Mouse (Mus musculus) small intestine, adult 2 months (tissue): ENCODE measurements around the gene Zmynd8.

Source experiments
- CTCF ChIP-seq: fragments of 200-500 bp; IDR thresholded peaks from 2 replicates; pipeline ENCODE4 v1.5.1; 2012; ENCODE audit warnings: low read depth, mild to moderate bottlenecking, control low read depth, inconsistent platforms, low read length, moderate library complexity, mixed read lengths; ENCODE audit not compliant: insufficient replicate concordance, insufficient read length; ENCODE audit errors: extremely low read depth
- POLR2A ChIP-seq: fragments of 200-500 bp; IDR thresholded peaks from 2 replicates; pipeline ENCODE4 v1.6.1; 2012; ENCODE audit warnings: low read depth, mild to moderate bottlenecking, control low read depth, inconsistent platforms, low read length, moderate library complexity

DNA sequence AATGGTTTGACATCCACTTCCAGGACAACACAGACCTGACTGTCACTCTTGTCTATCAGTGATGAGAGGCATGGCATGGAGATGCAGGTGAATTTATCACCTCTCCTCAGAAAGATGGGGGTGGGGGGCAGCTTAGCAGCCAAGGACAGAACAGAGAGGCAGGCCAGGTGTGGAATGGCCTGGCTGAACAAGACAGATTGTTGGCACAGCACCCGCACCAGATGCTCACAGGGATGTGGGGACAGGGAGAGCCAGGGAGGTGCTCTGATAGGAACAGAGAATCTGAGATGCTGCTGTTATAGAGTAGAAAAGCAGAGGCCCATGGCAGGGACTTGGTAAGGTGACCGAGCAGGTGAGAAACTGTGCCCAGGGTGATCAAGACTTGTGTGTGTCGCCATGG, 109.1 kb downstream of the Zmynd8 start:
- TF ChIP-seq CTCF, result no peak
- TF ChIP-seq POLR2A, result no peak
